Mouse (Mus musculus) liver, embryonic 14.5 days (tissue): ENCODE measurements around the gene Bcl2l1. TPM values are rescaled to one million over a fixed set of nuclear protein-coding genes. Genes with fewer than 3 reads are reported as not detected.

Experiments used
- ATAC-seq: fragments of 200-750 bp; cut with Nextera tagmentation; 2 replicates; pipeline ENCODE4 v1.8.0; 2017; ENCODE audit warnings: moderate number of reproducible peaks, mild to moderate bottlenecking, moderate library complexity; ENCODE audit not compliant: insufficient read depth
- DNase-seq, 3 experiments: peaks; one replicate each; pipeline ENCODE4 v3.0.0-alpha.2; 2012 to 2013; ENCODE audit warnings: low read depth in 3 of 3, low spot score in 3 of 3
- H3K27ac ChIP-seq: fragments of 300-500 bp; sonication (generic); 2 replicates; pipeline ENCODE4 v1.5.1; 2014; ENCODE audit warnings: moderate library complexity, mild to moderate bottlenecking, control low read depth, inconsistent platforms
- H3K27me3 ChIP-seq: fragments of 300-500 bp; sonication (generic); 2 replicates; pipeline ENCODE4 v1.6.1; 2014; ENCODE audit warnings: mild to moderate bottlenecking, low read length, moderate library complexity; ENCODE audit not compliant: control insufficient read depth, insufficient read depth
- H3K36me3 ChIP-seq: fragments of 300-500 bp; sonication (generic); replicated peaks from 2 replicates; pipeline ENCODE4 v1.6.1; 2014; ENCODE audit warnings: low read depth; ENCODE audit not compliant: control insufficient read depth, insufficient read depth
- H3K4me1 ChIP-seq, 2 experiments: fragments of 200-500 bp in 1 of 2; fragments of 300-500 bp in 1 of 2; sonication (generic) in 1 of 2; replicated peaks; 2 replicates each; pipeline ENCODE4 v1.6.1; 2012 to 2014; ENCODE audit warnings: antibody characterized with exemption in 1 of 2, inconsistent platforms in 1 of 2, low read length in 1 of 2; ENCODE audit not compliant: control insufficient read depth in 2 of 2, insufficient read depth in 2 of 2
- H3K4me2 ChIP-seq: fragments of 300-500 bp; sonication (generic); 2 replicates; pipeline ENCODE4 v1.6.1; 2014; ENCODE audit warnings: low read depth, mild to moderate bottlenecking, control low read depth, moderate library complexity
- H3K4me3 ChIP-seq, 2 experiments: fragments of 200-500 bp in 1 of 2; fragments of 300-500 bp in 1 of 2; sonication (generic) in 1 of 2; 2 replicates each; pipeline ENCODE4 v1.5.1; 2012 to 2014; ENCODE audit warnings: low read depth in 2 of 2, low read length in 2 of 2, mild to moderate bottlenecking in 2 of 2, control low read depth in 1 of 2, inconsistent platforms in 1 of 2, moderate library complexity in 1 of 2; ENCODE audit not compliant: insufficient read depth in 1 of 2
- H3K9ac ChIP-seq: fragments of 300-500 bp; sonication (generic); replicated peaks from 2 replicates; pipeline ENCODE4 v1.6.1; 2014; ENCODE audit warnings: mild to moderate bottlenecking, control low read depth, moderate library complexity
- H3K9me3 ChIP-seq: fragments of 300-500 bp; sonication (generic); 2 replicates; pipeline ENCODE4 v1.6.1; 2016; ENCODE audit warnings: low read length, mixed read lengths; ENCODE audit not compliant: control insufficient read depth
- CTCF ChIP-seq: IDR thresholded peaks from 2 replicates; pipeline ENCODE4 v1.5.1; 2016; ENCODE audit warnings: antibody characterized with exemption, low read depth, control low read depth
- EP300 ChIP-seq: IDR thresholded peaks from 2 replicates; pipeline ENCODE4 v1.6.1; 2016; ENCODE audit warnings: antibody characterized with exemption, low read depth
- WGBS: fragments of 180-500 bp; shearing (Covaris S2); extraction: QIAGEN DNeasy Blood & Tissue Kit; methylation state at CpG from one replicate; pipeline ENCODE4 v1.1.7; 2014; ENCODE audit not compliant: insufficient replicate concordance; 5-methylcytosine and 5-hydroxymethylcytosine counted together
- microRNA-seq: library from miRNA; unstranded; fragments of <30 nt; microRNA quantifications from one replicate; pipeline ENCODE4, GENCODE M21; 2016
- polyA plus RNA-seq, 2 experiments: library from polyadenylated mRNA; depleted of rRNA in 1 of 2; stranded (reverse) in 1 of 2; unstranded in 1 of 2; fragments of >200 nt; fragmentation: Nextera tagmentation in 1 of 2; extraction: Ambion mirVana in 1 of 2; gene quantifications; 2 replicates each; pipeline versions ENCODE4 v1.2.1 to v1.2.3; 2012 to 2014

The Bcl2l1 gene
- polyA plus RNA-seq, 2 experiments = 72.2 to 172 TPM

DNA sequence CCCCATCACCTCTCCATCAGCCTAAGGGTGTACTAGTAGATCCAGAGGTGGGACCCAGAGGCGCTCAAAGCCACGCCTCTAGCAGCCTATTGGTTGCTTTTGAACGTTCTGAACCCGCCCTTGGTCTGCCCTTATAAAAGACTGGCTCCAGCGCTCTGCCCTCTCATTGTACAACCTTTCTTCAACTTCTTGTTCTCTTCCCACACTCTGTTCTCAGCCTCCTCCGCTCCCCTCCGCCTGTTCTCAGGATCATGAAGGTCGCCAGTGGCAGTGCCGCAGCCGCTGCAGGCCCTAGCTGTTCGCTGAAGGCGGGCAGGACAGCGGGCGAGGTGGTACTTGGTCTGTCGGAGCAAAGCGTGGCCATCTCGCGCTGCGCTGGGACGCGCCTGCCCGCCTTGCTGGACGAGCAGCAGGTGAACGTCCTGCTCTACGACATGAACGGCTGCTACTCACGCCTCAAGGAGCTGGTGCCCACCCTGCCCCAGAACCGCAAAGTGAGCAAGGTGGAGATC is 95.4 kb downstream of the Bcl2l1 start, which contains the start of gene Id1:
Gene Id1 (plus strand): TSS at position 162 of the 512 bp plus-strand sequence.
- WGBS = under 1% methylated on average over 28 of the region's 28 CpGs
- Histone ChIP-seq H3K9ac (peak within 1 kb of the TSS; percentile 69), H3K4me2 (peak within 1 kb of the TSS; percentile 93), H3K27ac (peak within 1 kb of the TSS; percentile 62), H3K4me1 (peaks cover 18 to 40% of the 10 kb centered on the region in 2 experiments), H3K27me3 (peaks cover 6% of the 10 kb centered on the region; the same call in 1 of the 2 replicates), H3K36me3 (no peaks in the 10 kb centered on the region), H3K4me3 (peak within 1 kb of the TSS; percentile 61 to 70), H3K9me3 (no peaks in the 10 kb centered on the region)
- peak; percentile 76 for ATAC-seq
- DNase-seq = peak; percentile 82 to 90 (median 83)
- TF ChIP-seq EP300 (no peak), CTCF (no peak)

DNA sequence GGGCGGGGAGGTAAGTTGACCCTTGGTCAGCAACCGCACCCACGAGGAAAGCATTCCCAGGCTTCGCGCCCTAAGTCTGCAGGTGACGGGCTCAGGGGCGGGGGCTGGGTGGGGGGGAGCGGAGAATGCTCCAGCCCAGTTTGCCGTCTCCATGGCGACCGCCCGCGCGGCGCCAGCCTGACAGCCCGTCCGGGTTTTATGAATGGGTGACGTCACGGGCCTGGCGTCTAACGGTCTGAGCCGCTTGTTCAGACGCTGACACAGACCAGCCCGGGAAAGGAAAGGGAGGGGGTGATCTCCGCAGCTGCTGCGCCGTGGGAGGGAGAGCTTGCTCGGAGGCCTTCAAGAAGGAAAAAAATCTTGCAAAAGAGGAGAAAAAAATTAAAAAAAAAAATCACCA is 96.5 kb downstream of the Bcl2l1 start:
- H3K4me1 ChIP-seq = peaks cover 10 to 32% of the 10 kb centered on the region in 2 experiments
- H3K4me2 ChIP-seq = peak overlapping the region; percentile 93
- H3K4me3 ChIP-seq = peak overlapping the region; percentile 8 to 36; a peak in 3 of 4 replicates
- peak; percentile 29 for ATAC-seq
- H3K27me3 ChIP-seq = peaks cover 6% of the 10 kb centered on the region; the same call in 1 of the 2 replicates
- no peak overlapping the region for H3K9ac ChIP-seq
- no peaks in the 10 kb centered on the region for H3K9me3 ChIP-seq
- DNase-seq = peak; percentile 62 to 66 (median 66)
- H3K27ac ChIP-seq = no peak overlapping the region
- WGBS = 1% methylated on average over 28 of the region's 28 CpGs
- no peaks in the 10 kb centered on the region for H3K36me3 ChIP-seq
- TF ChIP-seq EP300 (no peak), CTCF (no peak)

DNA sequence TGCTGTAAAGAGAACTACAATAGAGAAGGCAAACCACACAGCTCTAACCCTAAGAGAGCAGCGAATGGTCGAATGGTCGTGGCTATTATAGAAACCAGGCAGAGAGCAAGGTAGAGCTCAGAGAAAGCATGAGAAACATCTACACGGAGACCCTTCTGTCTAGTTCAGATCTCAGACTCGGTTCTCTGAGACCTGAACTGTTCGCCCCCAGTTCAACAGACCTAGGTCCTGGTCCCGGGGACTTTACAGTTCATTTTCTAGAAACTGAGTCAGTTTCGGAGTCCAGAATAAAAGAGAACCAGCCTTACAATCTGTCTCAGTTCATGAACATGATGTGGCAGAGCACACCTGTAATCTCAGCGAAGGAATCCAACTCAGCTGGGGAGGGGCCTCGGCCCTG is 97.0 kb downstream of the Bcl2l1 start:
- no peak for DNase-seq
- Histone ChIP-seq H3K4me1 (peaks cover 6 to 32% of the 10 kb centered on the region in 2 experiments; a peak in 3 of 4 replicates), H3K4me3 (peak overlapping the region in 1 of 2 experiments; percentile 36; a peak in 2 of 4 replicates), H3K4me2 (peak overlapping the region; percentile 93), H3K9ac (no peak overlapping the region), H3K9me3 (no peaks in the 10 kb centered on the region), H3K27me3 (peaks cover 6% of the 10 kb centered on the region; the same call in 1 of the 2 replicates), H3K36me3 (no peaks in the 10 kb centered on the region), H3K27ac (no peak overlapping the region)
- ATAC-seq = no peak
- WGBS = 23% methylated on average over 10 of the region's 10 CpGs
- TF ChIP-seq EP300 (no peak), CTCF (no peak)

DNA sequence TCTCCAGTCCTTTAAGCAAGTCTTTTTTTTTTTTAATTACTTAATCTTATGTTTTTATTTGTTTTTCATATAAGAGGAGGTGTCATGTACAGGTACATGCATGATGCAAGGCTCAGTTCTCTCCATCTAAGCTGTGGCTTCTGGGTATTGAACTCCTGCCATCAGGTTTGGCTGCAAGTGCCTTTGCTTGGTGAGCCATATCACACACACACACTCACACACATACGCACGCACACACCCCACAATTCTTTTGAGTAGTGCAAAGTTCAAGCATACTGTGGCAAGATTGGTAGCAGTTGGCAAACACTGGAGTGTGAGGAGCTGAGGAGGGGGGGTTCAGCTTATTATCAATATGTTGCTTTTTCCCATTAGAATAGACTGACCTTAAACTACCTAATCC is 98.3 kb downstream of the Bcl2l1 start:
- Histone ChIP-seq H3K27me3 (peaks cover 6% of the 10 kb centered on the region; the same call in 1 of the 2 replicates), H3K9me3 (no peaks in the 10 kb centered on the region), H3K4me2 (no peak overlapping the region), H3K9ac (no peak overlapping the region), H3K4me3 (no peak overlapping the region), H3K4me1 (peaks cover 4 to 36% of the 10 kb centered on the region in 2 experiments; a peak in 3 of 4 replicates), H3K36me3 (no peaks in the 10 kb centered on the region), H3K27ac (no peak overlapping the region)
- TF ChIP-seq EP300 = no peak
- TF ChIP-seq CTCF = no peak
- 63% methylated on average over 2 of the region's 2 CpGs for WGBS
- DNase-seq (no peak), ATAC-seq (no peak)

Small RNAs within 50 kb of the gene (microRNA-seq; reads per million reads assigned to microRNA genes)
- not detected for gene Gm23802
- gene Mir5622 = 8.0 reads per million, percentile 16 among the genes with 10 or more reads in this experiment

Other genes with a start within 250 kb of the Bcl2l1 start
- gene Defb45, start 232.3 kb downstream of the Bcl2l1 start, polyA plus RNA-seq (2012; rRNA removed) = not detected in 2 replicates
- gene Defb45, start 232.3 kb downstream of the Bcl2l1 start, polyA plus RNA-seq (2014; fragmentation: Nextera tagmentation; extraction: Ambion mirVana) = not detected in 2 replicates
- not detected in 2 replicates for gene Defb36, start 227.4 kb downstream of the Bcl2l1 start, polyA plus RNA-seq (2012; rRNA removed)
- gene Defb36, start 227.4 kb downstream of the Bcl2l1 start, polyA plus RNA-seq (2014; fragmentation: Nextera tagmentation; extraction: Ambion mirVana) = not detected in 2 replicates
- gene Defb25, start 208.7 kb downstream of the Bcl2l1 start, polyA plus RNA-seq (2012; rRNA removed) = not detected in 2 replicates
- gene Defb25, start 208.7 kb downstream of the Bcl2l1 start, polyA plus RNA-seq (2014; fragmentation: Nextera tagmentation; extraction: Ambion mirVana) = not detected in 2 replicates
- 0.42 and 0.66 TPM in 2 replicates for gene Rem1, start 204.8 kb downstream of the Bcl2l1 start, polyA plus RNA-seq (2012; rRNA removed)
- gene Rem1, start 204.8 kb downstream of the Bcl2l1 start, polyA plus RNA-seq (2014; fragmentation: Nextera tagmentation; extraction: Ambion mirVana) = 0.52 and 0.91 TPM in 2 replicates
- gene H13, start 162.3 kb downstream of the Bcl2l1 start, polyA plus RNA-seq (2012; rRNA removed) = 24.1 and 27.4 TPM in 2 replicates
- 38.1 and 39.4 TPM in 2 replicates for gene H13, start 162.3 kb downstream of the Bcl2l1 start, polyA plus RNA-seq (2014; fragmentation: Nextera tagmentation; extraction: Ambion mirVana)
- 4.3 and 10.3 TPM in 2 replicates for gene Mcts2, start 144.7 kb downstream of the Bcl2l1 start, polyA plus RNA-seq (2012; rRNA removed)
- gene Mcts2, start 144.7 kb downstream of the Bcl2l1 start, polyA plus RNA-seq (2014; fragmentation: Nextera tagmentation; extraction: Ambion mirVana) = 14.7 and 15.2 TPM in 2 replicates
- 45.6 and 50.6 TPM in 2 replicates for gene Id1, start 95.5 kb downstream of the Bcl2l1 start, polyA plus RNA-seq (2012; rRNA removed)
- gene Id1, start 95.5 kb downstream of the Bcl2l1 start, polyA plus RNA-seq (2014; fragmentation: Nextera tagmentation; extraction: Ambion mirVana) = 20.7 and 22.6 TPM in 2 replicates
- 0.51 and 0.92 TPM in 2 replicates for gene Cox4i2, start 77.6 kb downstream of the Bcl2l1 start, polyA plus RNA-seq (2012; rRNA removed)
- 0.47 and 0.51 TPM in 2 replicates for gene Cox4i2, start 77.6 kb downstream of the Bcl2l1 start, polyA plus RNA-seq (2014; fragmentation: Nextera tagmentation; extraction: Ambion mirVana)
- 25.1 and 47.1 TPM in 2 replicates for gene Tpx2, start 16.2 kb upstream of the Bcl2l1 start, polyA plus RNA-seq (2012; rRNA removed)
- 80.9 and 82.6 TPM in 2 replicates for gene Tpx2, start 16.2 kb upstream of the Bcl2l1 start, polyA plus RNA-seq (2014; fragmentation: Nextera tagmentation; extraction: Ambion mirVana)
- gene Mylk2, start 79.6 kb upstream of the Bcl2l1 start, polyA plus RNA-seq (2012; rRNA removed) = 0.02 TPM in 1 of 2 replicates, not detected in the other
- gene Mylk2, start 79.6 kb upstream of the Bcl2l1 start, polyA plus RNA-seq (2014; fragmentation: Nextera tagmentation; extraction: Ambion mirVana) = not detected in 2 replicates
- 0.08 and 0.18 TPM in 2 replicates for gene Foxs1, start 101.5 kb upstream of the Bcl2l1 start, polyA plus RNA-seq (2012; rRNA removed)
- gene Foxs1, start 101.5 kb upstream of the Bcl2l1 start, polyA plus RNA-seq (2014; fragmentation: Nextera tagmentation; extraction: Ambion mirVana) = 0.08 and 0.10 TPM in 2 replicates
- gene Dusp15, start 120.0 kb upstream of the Bcl2l1 start, polyA plus RNA-seq (2012; rRNA removed) = 0.02 and 0.05 TPM in 2 replicates
- gene Dusp15, start 120.0 kb upstream of the Bcl2l1 start, polyA plus RNA-seq (2014; fragmentation: Nextera tagmentation; extraction: Ambion mirVana) = not detected in 2 replicates
- 0.05 and 0.11 TPM in 2 replicates for gene Ttll9, start 130.8 kb upstream of the Bcl2l1 start, polyA plus RNA-seq (2012; rRNA removed)
- 0.08 and 0.18 TPM in 2 replicates for gene Ttll9, start 130.8 kb upstream of the Bcl2l1 start, polyA plus RNA-seq (2014; fragmentation: Nextera tagmentation; extraction: Ambion mirVana)
- gene Pdrg1, start 183.7 kb upstream of the Bcl2l1 start, polyA plus RNA-seq (2012; rRNA removed) = 20.6 and 26.9 TPM in 2 replicates
- gene Pdrg1, start 183.7 kb upstream of the Bcl2l1 start, polyA plus RNA-seq (2014; fragmentation: Nextera tagmentation; extraction: Ambion mirVana) = 21.5 and 23.0 TPM in 2 replicates
- not detected in 2 replicates for gene Xkr7, start 200.1 kb upstream of the Bcl2l1 start, polyA plus RNA-seq (2012; rRNA removed)
- not detected in 2 replicates for gene Xkr7, start 200.1 kb upstream of the Bcl2l1 start, polyA plus RNA-seq (2014; fragmentation: Nextera tagmentation; extraction: Ambion mirVana)
- 2.1 and 2.2 TPM in 2 replicates for gene Ccm2l, start 234.2 kb upstream of the Bcl2l1 start, polyA plus RNA-seq (2012; rRNA removed)
- 0.71 and 0.81 TPM in 2 replicates for gene Ccm2l, start 234.2 kb upstream of the Bcl2l1 start, polyA plus RNA-seq (2014; fragmentation: Nextera tagmentation; extraction: Ambion mirVana)